Mouse (Mus musculus): ENCODE results near the gene Gm44805. TPM values are rescaled to one million over a fixed set of nuclear protein-coding genes. Genes with fewer than 3 reads are reported as not detected.

Gene Gm44805
- not detected in 2 replicates for polyA plus RNA-seq (2014; fragmentation: Nextera tagmentation; extraction: Ambion mirVana)

DNA sequence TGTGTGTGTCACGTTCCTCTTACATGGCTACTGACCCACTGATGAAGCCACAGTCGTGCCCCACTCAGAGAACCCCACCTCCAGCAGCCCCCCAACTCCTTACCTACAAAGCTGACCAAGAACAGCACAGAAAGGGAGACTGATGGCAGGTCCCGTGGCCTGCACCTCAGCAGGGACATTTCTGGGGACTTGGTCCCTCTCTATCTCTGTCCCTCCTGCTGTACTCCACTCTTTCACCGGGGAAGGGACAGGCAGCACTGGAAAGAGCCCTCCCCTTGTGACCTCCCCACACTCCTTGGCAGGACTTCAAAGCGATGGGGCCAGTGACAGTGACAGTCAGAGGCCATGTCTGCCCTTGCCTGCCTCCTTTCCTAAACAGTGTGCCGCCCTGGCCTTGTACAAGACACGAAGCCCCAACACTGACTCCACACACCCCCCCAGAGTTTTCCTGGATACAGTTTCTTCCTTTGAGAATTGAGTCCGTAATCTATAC lies at the start of gene Gm44805, which contains the start of gene Apoc4:
Gene Gm44805 (minus strand): TSS at position 222 of the 493 bp plus-strand sequence.
Gene Apoc4 (minus strand): TSS at position 278 of the 493 bp plus-strand sequence.
- DNase-seq (ENCODE audit: low spot score) (no peak), ATAC-seq (ENCODE audit: low read depth) (no peak)
- H3K27me3 ChIP-seq (replicated peaks; ENCODE audit: control insufficient read depth, insufficient read depth, low read length), result no peaks in the 10 kb centered on the region
- H3K36me3 ChIP-seq (ENCODE audit: control insufficient read depth, insufficient read depth, low read length), result no peaks in the 10 kb centered on the region
- no peak within 1 kb of the TSS for H3K27ac ChIP-seq (replicated peaks; ENCODE audit: low read depth, low read length)
- WGBS, result 61% methylated on average over 6 of the region's 8 CpGs
- H3K4me1 ChIP-seq (ENCODE audit: control insufficient read depth, insufficient read depth, low read length), result no peaks in the 10 kb centered on the region; the same call in 1 of the 2 replicates
- H3K4me2 ChIP-seq (ENCODE audit: low read depth, low read length), result no peak within 1 kb of the TSS
- H3K4me3 ChIP-seq (ENCODE audit: low read depth, low read length), result no peak within 1 kb of the TSS
- no peak within 1 kb of the TSS for H3K9ac ChIP-seq (ENCODE audit: low read depth, low read length)
- H3K9me3 ChIP-seq (ENCODE audit: control insufficient read depth, low read length), result no peaks in the 10 kb centered on the region

DNA sequence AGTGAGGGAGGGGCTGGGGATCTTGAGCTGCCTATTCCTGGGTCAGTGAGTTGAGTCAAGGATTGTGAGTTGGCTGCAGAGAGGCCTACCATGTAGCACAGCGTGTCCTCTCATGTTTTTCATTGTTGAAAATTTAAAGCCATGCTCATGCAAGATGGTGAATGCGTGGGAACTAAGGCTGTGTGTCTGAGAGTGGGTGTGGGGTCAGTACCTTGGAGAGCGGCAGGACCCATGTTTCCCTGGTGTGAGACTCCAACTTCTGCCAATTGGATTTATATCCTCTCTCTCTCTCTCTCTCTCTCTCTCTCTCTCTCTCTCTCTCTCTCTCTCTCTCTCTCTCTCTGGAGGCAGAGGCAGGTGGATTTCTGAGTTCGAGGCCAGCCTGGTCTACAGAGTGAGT lies 45.3 kb upstream of the Gm44805 start:
- H3K9me3 ChIP-seq (ENCODE audit: control insufficient read depth, low read length), result peaks cover 5% of the 10 kb centered on the region
- H3K36me3 ChIP-seq (ENCODE audit: control insufficient read depth, insufficient read depth, low read length), result peaks cover 95% of the 10 kb centered on the region
- no peak overlapping the region for H3K9ac ChIP-seq (ENCODE audit: low read depth, low read length)
- DNase-seq (ENCODE audit: low spot score) (no peak), ATAC-seq (ENCODE audit: low read depth) (no peak)
- no peak overlapping the region for H3K4me3 ChIP-seq (ENCODE audit: low read depth, low read length)
- no peak overlapping the region for H3K4me2 ChIP-seq (ENCODE audit: low read depth, low read length)
- no peaks in the 10 kb centered on the region for H3K27me3 ChIP-seq (replicated peaks; ENCODE audit: control insufficient read depth, insufficient read depth, low read length)
- WGBS, result 84% methylated on average over 4 of the region's 4 CpGs
- H3K4me1 ChIP-seq (ENCODE audit: control insufficient read depth, insufficient read depth, low read length), result no peaks in the 10 kb centered on the region
- H3K27ac ChIP-seq (replicated peaks; ENCODE audit: low read depth, low read length), result no peak overlapping the region

DNA sequence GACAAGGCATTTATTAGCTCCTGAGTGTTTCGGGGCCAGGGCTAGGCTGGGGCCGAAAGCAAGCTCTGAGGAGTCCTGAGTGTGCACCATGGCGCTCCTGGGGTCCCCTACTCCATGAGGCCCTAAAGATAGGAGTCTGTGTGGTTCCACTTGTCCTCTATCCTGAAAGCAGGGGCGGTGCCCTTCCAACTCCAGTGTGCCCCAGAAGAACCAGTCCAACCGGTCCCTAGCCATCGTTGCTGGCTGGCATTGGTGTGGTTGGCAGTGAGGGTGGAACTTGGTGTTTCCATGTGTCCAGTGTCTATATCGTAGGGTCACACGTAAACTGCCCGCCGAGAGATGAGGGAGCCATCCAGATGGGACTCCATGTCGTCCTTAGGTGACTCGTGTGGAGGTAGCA lies 42.9 kb upstream of the Gm44805 start:
- no peak for ATAC-seq (ENCODE audit: low read depth)

DNA sequence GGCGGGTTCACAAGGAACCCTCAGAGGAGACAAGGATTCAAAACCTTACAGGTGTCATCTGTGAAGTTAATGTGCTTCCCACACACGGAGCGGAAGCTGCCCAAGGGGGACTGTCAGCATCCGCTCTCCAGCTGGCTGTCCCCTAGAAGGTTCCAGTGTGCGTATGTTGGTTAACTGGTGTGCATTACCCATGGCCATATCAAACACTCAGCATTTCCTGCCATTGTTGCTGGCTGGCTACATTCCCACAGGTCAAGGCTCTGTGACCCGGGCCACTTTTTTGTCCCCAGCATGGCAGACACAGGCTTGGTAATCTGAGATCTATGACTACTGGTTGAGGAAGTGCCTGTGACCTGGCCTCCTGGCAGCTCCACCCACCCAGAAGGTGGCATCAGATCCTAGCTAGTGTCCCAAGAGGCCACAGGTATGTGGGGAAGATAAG lies 41.6 kb upstream of the Gm44805 start:
- H3K36me3 ChIP-seq (ENCODE audit: control insufficient read depth, insufficient read depth, low read length), result peaks cover 89% of the 10 kb centered on the region

More for the DNA sequence above, 42.9 kb upstream of the Gm44805 start:
- 93% methylated on average over 11 of the region's 12 CpGs for whole genome bisulfite sequencing
- Histone ChIP-seq H3K27me3 (replicated peaks; ENCODE audit: control insufficient read depth, insufficient read depth, low read length) (no peaks in the 10 kb centered on the region), H3K27ac (replicated peaks; ENCODE audit: low read depth, low read length) (no peak overlapping the region), H3K36me3 (ENCODE audit: control insufficient read depth, insufficient read depth, low read length) (peaks cover 94% of the 10 kb centered on the region), H3K4me2 (ENCODE audit: low read depth, low read length) (no peak overlapping the region), H3K9me3 (ENCODE audit: control insufficient read depth, low read length) (peaks cover 18% of the 10 kb centered on the region), H3K9ac (ENCODE audit: low read depth, low read length) (no peak overlapping the region), H3K4me1 (ENCODE audit: control insufficient read depth, insufficient read depth, low read length) (no peaks in the 10 kb centered on the region), H3K4me3 (ENCODE audit: low read depth, low read length) (no peak overlapping the region)
- no peak for DNase-seq (ENCODE audit: low spot score)

DNA sequence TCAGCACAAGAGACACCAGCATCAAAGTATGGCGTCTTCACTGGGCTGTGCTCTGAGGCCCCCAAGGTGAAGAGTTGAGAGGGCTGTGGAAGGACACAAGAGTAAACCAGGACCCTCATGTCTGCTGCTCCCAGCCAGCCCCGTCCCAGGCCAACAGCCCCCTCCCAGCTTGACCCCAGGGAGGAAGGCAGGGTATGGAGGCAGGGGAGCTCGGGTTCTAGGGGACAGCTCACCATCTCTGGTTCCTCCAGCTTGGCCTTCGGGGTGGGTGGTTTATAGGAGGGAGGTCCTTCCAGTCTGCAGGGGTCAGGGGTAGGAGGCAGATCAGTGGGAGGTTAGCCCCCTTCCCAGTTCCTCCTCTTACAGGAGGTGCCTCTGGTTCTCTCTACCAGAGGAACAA lies 38.0 kb upstream of the Gm44805 start:
- Histone ChIP-seq H3K4me2 (ENCODE audit: low read depth, low read length) (no peak overlapping the region), H3K27me3 (replicated peaks; ENCODE audit: control insufficient read depth, insufficient read depth, low read length) (no peaks in the 10 kb centered on the region), H3K9me3 (ENCODE audit: control insufficient read depth, low read length) (peaks cover 18% of the 10 kb centered on the region), H3K4me1 (ENCODE audit: control insufficient read depth, insufficient read depth, low read length) (0 out of 2 replicates have a peak, but pooled peaks cover 4% of the 10 kb centered on the region), H3K36me3 (ENCODE audit: control insufficient read depth, insufficient read depth, low read length) (peaks cover 56% of the 10 kb centered on the region), H3K9ac (ENCODE audit: low read depth, low read length) (no peak overlapping the region), H3K4me3 (ENCODE audit: low read depth, low read length) (no peak overlapping the region), H3K27ac (replicated peaks; ENCODE audit: low read depth, low read length) (no peak overlapping the region)
- 86% methylated on average over 3 of the region's 4 CpGs for WGBS
- DNase-seq (ENCODE audit: low spot score) (no peak), ATAC-seq (ENCODE audit: low read depth) (no peak)

More for the DNA sequence above, 41.6 kb upstream of the Gm44805 start:
- Histone ChIP-seq H3K27ac (replicated peaks; ENCODE audit: low read depth, low read length) (no peak overlapping the region), H3K27me3 (replicated peaks; ENCODE audit: control insufficient read depth, insufficient read depth, low read length) (no peaks in the 10 kb centered on the region), H3K4me3 (ENCODE audit: low read depth, low read length) (no peak overlapping the region), H3K9me3 (ENCODE audit: control insufficient read depth, low read length) (peaks cover 18% of the 10 kb centered on the region), H3K4me1 (ENCODE audit: control insufficient read depth, insufficient read depth, low read length) (no peaks in the 10 kb centered on the region), H3K4me2 (ENCODE audit: low read depth, low read length) (no peak overlapping the region), H3K9ac (ENCODE audit: low read depth, low read length) (no peak overlapping the region)
- DNase-seq (ENCODE audit: low spot score) (no peak), ATAC-seq (ENCODE audit: low read depth) (no peak)
- WGBS, result 82% methylated on average over 6 of the region's 6 CpGs

DNA sequence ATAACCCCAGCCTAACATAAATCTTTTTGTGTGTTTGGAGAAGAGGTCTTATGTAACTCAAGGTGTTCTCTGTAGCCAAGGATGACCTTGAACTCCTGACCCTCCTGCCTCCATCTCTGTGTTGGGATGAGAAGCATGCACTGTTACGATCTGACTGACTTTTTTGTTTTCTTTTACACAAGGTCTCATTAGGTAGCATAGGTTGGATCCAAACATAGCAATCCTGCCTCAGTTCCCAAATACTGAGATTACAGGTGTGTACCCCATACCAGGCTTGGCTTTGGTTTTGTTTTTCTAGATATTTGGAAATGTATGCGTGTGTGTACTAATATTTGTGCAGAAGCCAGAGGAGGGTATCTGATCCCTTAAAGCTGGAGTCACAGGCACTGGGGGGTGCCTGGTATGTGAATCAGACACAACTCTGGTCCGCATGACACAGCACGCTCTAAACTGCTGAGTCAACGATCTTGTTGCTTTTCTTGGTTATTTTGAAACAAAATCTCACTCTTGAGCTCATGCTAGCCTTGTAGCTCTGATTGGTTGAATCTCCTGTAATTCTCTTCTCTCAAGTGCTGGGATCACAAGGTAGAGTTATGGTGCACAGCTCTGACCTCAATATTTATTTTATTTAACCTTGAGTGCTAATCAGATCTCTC lies 37.2 kb upstream of the Gm44805 start:
- Histone ChIP-seq H3K4me1 (ENCODE audit: control insufficient read depth, insufficient read depth, low read length) (0 out of 2 replicates have a peak, but pooled peaks cover 4% of the 10 kb centered on the region), H3K27me3 (replicated peaks; ENCODE audit: control insufficient read depth, insufficient read depth, low read length) (no peaks in the 10 kb centered on the region), H3K4me3 (ENCODE audit: low read depth, low read length) (no peak overlapping the region), H3K36me3 (ENCODE audit: control insufficient read depth, insufficient read depth, low read length) (peaks cover 53% of the 10 kb centered on the region), H3K9ac (ENCODE audit: low read depth, low read length) (no peak overlapping the region), H3K4me2 (ENCODE audit: low read depth, low read length) (no peak overlapping the region), H3K9me3 (ENCODE audit: control insufficient read depth, low read length) (peaks cover 18% of the 10 kb centered on the region), H3K27ac (replicated peaks; ENCODE audit: low read depth, low read length) (no peak overlapping the region)
- ATAC-seq (ENCODE audit: low read depth), result no peak
- WGBS, result 97% methylated on average over 5 of the region's 5 CpGs
- DNase-seq (ENCODE audit: low spot score), result no peak

DNA sequence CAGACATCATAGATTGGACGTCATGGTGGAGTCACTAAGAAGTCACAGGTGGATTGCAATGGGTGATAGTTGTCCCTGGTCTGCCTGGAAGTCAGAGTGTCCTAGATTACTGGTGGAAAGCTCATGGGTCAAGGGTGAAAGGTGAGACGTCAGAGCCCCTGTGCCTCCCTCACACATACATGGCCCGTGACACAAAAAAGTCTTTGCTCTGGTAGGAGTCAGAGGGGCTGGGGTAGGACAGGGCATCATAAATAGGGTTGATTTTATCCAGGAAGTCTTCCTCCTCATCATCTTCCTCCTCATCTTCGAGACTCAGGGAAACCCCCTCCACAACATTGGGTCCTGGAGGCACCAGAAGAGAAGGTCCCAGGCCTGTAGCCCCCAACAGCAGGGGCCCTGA lies 36.1 kb upstream of the Gm44805 start:
- Histone ChIP-seq H3K27ac (replicated peaks; ENCODE audit: low read depth, low read length) (no peak overlapping the region), H3K9ac (ENCODE audit: low read depth, low read length) (no peak overlapping the region), H3K36me3 (ENCODE audit: control insufficient read depth, insufficient read depth, low read length) (peaks cover 54% of the 10 kb centered on the region), H3K9me3 (ENCODE audit: control insufficient read depth, low read length) (peaks cover 18% of the 10 kb centered on the region), H3K27me3 (replicated peaks; ENCODE audit: control insufficient read depth, insufficient read depth, low read length) (no peaks in the 10 kb centered on the region), H3K4me2 (ENCODE audit: low read depth, low read length) (no peak overlapping the region), H3K4me3 (ENCODE audit: low read depth, low read length) (no peak overlapping the region), H3K4me1 (ENCODE audit: control insufficient read depth, insufficient read depth, low read length) (0 out of 2 replicates have a peak, but pooled peaks cover 4% of the 10 kb centered on the region)
- DNase-seq (ENCODE audit: low spot score) (no peak), ATAC-seq (ENCODE audit: low read depth) (no peak)
- WGBS, result 75% methylated on average over 4 of the region's 4 CpGs

DNA sequence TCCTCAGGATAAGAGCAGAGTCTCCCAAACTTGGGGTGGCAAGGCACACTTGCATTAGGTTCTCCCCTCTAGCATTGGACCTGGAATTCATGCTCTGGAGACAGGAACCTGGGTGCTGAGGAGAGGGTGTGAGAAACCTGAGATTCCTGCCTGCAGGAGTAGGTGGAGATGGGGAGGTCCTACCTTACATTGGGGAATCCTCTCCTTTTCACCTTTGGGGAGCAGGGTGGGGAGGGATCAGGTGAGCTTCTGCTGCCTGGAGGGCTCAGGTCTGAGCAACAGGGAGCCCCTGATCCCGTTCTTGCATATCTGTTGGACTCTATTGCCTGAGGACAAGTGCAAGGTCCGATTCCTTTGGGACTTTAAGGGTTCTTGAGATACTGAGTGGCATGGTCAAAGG lies 35.6 kb upstream of the Gm44805 start:
- no peak for ATAC-seq (ENCODE audit: low read depth)

More for the DNA sequence above, 35.6 kb upstream of the Gm44805 start:
- WGBS, result 74% methylated on average over 2 of the region's 2 CpGs
- Histone ChIP-seq H3K9me3 (ENCODE audit: control insufficient read depth, low read length) (peaks cover 15% of the 10 kb centered on the region), H3K4me1 (ENCODE audit: control insufficient read depth, insufficient read depth, low read length) (0 out of 2 replicates have a peak, but pooled peaks cover 4% of the 10 kb centered on the region), H3K4me2 (ENCODE audit: low read depth, low read length) (no peak overlapping the region), H3K27ac (replicated peaks; ENCODE audit: low read depth, low read length) (no peak overlapping the region), H3K36me3 (ENCODE audit: control insufficient read depth, insufficient read depth, low read length) (peaks cover 55% of the 10 kb centered on the region), H3K9ac (ENCODE audit: low read depth, low read length) (no peak overlapping the region), H3K27me3 (replicated peaks; ENCODE audit: control insufficient read depth, insufficient read depth, low read length) (no peaks in the 10 kb centered on the region), H3K4me3 (ENCODE audit: low read depth, low read length) (no peak overlapping the region)
- DNase-seq (ENCODE audit: low spot score), result no peak
